Mouse (Mus musculus): ENCODE data around the gene Mbd6. TPM values are rescaled to one million over a fixed set of nuclear protein-coding genes. Genes with fewer than 3 reads are reported as not detected.

The Mbd6 gene
- polyA plus RNA-seq, 1 experiment from 2014 or later = 19.4 TPM

DNA sequence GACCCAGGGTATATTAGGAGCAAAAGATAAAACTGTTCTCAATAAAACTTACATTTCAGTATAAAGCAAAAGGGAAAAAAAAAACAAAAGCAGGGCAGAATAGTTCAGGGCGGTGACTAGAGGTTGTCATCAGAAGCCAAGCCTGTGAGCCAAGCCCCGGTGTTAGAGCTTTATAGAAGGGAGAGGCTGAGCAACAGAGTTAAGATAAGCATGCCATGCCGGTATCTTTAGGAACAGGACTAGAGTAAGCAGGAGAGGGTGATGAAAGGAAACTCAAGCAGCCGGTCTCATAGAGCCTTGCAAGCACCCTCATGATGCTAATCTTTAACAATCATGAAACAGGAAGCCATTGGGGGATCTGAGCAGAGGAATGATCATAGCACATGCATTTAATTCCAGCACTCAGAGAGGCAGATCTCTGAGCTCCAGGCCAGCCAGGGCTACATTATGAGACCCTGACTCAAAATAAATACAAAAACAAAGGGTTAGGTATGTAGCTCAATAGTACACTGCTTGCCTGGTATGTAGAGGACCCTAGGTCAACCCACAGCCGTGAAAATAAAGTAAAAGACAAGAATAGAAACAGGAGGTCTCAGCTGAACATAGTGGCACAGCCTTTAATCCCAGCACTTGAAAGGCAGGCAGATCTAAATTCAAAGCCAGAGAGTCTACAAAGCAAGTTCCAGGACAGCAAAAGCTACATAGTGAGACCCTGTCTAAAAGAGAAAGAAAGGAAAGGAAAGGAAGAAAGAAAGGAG lies 3.2 kb upstream of the Mbd6 start:
- WGBS = 22% methylated on average over 5 of the region's 5 CpGs
- peaks cover 24% of the 10 kb centered on the region; the same call in 1 of the 2 replicates for H3K4me1 ChIP-seq (ENCODE audit: insufficient read depth)
- peak overlapping the region; percentile 83 for H3K4me2 ChIP-seq
- no peak for ATAC-seq (ENCODE audit: insufficient read depth)
- DNase-seq = no peak
- H3K36me3 ChIP-seq (ENCODE audit: insufficient read depth) = peaks cover 43% of the 10 kb centered on the region
- H3K9me3 ChIP-seq (ENCODE audit: low read depth, low read length) = no peaks in the 10 kb centered on the region
- H3K9ac ChIP-seq = peak overlapping the region; percentile 76
- H3K4me3 ChIP-seq (ENCODE audit: low read depth, low read length) = peak overlapping the region; percentile 65
- peak overlapping the region; percentile 93 for H3K27ac ChIP-seq (ENCODE audit: low read depth)
- no peak for TF ChIP-seq CTCF (IDR thresholded peaks at IDR 0.05; ENCODE audit: low read depth)
- H3K27me3 ChIP-seq (ENCODE audit: insufficient read depth, low read length) = no peaks in the 10 kb centered on the region

DNA sequence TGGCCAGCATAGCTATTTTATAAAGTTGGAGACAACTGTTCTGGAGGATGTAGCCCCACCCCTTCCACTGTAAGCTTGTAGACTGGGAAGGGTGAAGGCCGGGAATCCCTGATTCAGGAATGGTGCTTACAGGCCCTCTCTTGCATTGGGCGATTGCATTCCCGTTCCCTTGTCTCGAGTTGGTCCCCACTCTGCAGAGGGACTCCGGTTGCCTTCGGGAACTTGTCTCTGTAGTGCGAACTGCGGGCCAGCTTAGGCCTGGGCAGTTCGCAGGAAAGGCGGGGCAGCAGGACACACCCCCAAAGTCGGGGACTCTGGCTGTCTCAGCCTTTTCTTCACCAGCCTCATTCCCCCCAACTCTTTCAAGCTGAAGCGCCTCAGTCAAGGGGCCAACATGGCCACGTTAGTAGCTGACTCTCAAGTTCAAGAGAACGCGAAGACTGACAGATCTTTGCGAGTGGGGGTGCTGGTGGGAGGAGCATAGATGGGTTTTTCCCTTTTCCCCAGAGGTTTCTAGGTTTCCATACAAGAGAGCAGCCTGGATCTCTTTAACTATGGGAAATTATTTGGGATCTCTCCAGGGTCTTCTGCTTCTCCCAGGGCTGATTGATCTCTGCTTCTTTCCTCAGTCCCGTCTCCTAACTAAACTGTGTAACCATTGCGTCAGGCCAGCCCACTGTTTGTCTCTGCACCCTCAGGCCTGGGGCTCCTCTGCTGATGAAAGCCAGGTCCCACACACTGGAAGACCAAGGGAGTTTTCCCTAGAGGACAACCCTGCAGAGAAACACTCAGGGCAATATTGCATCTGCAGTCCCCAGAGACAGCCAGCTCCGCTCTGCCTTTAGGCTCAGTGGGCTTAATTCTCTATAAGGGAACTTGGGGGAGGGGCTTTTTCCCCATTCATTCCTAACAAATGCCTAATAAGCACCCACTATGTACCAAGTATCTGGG lies 2.4 kb upstream of the Mbd6 start:
- H3K36me3 ChIP-seq (ENCODE audit: insufficient read depth) = peaks cover 43% of the 10 kb centered on the region
- peaks cover 30% of the 10 kb centered on the region; the same call in 1 of the 2 replicates for H3K4me1 ChIP-seq (ENCODE audit: insufficient read depth)
- no peaks in the 10 kb centered on the region for H3K27me3 ChIP-seq (ENCODE audit: insufficient read depth, low read length)
- TF ChIP-seq CTCF (IDR thresholded peaks at IDR 0.05; ENCODE audit: low read depth) = no peak
- peak overlapping the region; percentile 93 for H3K27ac ChIP-seq (ENCODE audit: low read depth)
- H3K9ac ChIP-seq = peak overlapping the region; percentile 76
- H3K4me2 ChIP-seq = peak overlapping the region; percentile 83
- peak overlapping the region; percentile 65 for H3K4me3 ChIP-seq (ENCODE audit: low read depth, low read length)
- ATAC-seq (ENCODE audit: insufficient read depth) (peak; percentile 48), DNase-seq (peak; percentile 80)
- H3K9me3 ChIP-seq (ENCODE audit: low read depth, low read length) = no peaks in the 10 kb centered on the region
- 2% methylated on average over 19 of the region's 19 CpGs for WGBS

DNA sequence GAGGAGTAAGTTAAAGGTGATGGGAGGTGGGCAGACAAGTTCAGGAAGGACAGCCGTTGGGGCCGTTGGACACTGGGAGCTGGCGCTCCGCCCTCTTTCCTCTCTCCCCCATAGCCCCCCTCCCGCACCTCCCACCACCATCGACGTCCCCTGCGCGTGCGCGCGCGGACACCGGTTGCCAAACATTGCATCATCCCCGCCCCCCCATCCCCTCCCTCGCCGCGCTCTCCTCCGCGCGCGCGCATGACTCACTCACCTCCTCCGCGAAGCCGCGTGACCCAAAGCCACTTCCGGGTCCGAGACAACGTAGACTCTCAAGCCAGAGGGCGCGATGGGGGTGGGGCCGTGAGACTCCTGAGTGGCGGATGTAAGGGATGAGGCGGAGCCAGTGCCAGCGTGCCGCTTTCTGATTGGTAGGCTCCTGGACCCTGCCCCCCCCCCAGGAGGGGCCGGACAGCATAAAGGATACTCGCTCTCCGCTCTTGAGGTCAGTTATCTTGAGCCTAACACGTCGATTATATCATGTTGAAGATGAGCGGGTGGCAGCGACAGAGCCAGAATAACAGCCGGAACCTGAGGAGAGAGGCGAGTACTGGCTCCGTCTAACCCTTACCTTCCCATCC lies 1.6 kb upstream of the Mbd6 start:
- TF ChIP-seq CTCF (IDR thresholded peaks at IDR 0.05; ENCODE audit: low read depth) = 0 out of 2 replicates have a peak, but pooled peaks have one; percentile 2
- DNase-seq (peak; percentile 100), ATAC-seq (ENCODE audit: insufficient read depth) (peak; percentile 89)
- Histone ChIP-seq H3K27me3 (ENCODE audit: insufficient read depth, low read length) (no peaks in the 10 kb centered on the region; the same call in 1 of the 2 replicates), H3K9me3 (ENCODE audit: low read depth, low read length) (no peaks in the 10 kb centered on the region), H3K9ac (peak overlapping the region; percentile 76), H3K36me3 (ENCODE audit: insufficient read depth) (peaks cover 43% of the 10 kb centered on the region), H3K4me1 (ENCODE audit: insufficient read depth) (peaks cover 30% of the 10 kb centered on the region; the same call in 1 of the 2 replicates), H3K4me3 (ENCODE audit: low read depth, low read length) (peak overlapping the region; percentile 65), H3K4me2 (peak overlapping the region; percentile 83), H3K27ac (ENCODE audit: low read depth) (peak overlapping the region; percentile 99)
- WGBS = 2% methylated on average over 47 of the region's 47 CpGs

DNA sequence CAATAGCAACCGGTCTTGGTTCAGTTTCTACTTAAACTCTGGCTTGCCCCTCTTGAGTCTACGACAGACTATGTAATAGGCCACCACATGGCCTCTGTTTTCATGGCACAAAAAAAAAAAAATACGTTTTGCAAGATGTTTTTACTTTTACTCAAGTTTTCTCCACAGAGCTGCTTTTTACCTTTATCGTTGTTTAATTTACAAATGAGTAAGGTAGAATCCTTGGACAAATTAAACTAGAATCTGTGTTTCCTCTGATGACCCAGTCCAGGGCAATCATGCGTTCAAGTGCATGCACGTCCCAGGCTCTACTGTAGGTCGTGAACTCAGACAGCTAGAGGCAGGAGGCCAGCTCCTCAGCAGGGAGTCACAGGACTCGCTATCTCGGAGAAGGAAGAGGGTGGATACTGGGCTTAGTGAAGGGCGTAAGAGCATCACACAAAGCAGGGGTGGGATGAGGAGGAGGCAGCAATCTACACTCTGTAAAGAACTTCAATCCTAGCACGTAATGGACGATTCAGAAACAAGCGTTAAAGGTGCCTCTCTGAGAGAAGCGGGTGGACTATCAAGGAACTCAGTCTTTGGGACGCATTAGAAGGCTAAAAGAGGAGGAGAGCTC lies 864 bp upstream of the Mbd6 start:
- Histone ChIP-seq H3K4me2 (peak overlapping the region; percentile 83), H3K9me3 (ENCODE audit: low read depth, low read length) (no peaks in the 10 kb centered on the region), H3K27me3 (ENCODE audit: insufficient read depth, low read length) (no peaks in the 10 kb centered on the region; the same call in 1 of the 2 replicates), H3K27ac (ENCODE audit: low read depth) (peak overlapping the region; percentile 99), H3K4me1 (ENCODE audit: insufficient read depth) (peaks cover 30% of the 10 kb centered on the region; the same call in 1 of the 2 replicates), H3K4me3 (ENCODE audit: low read depth, low read length) (peak overlapping the region; percentile 65), H3K9ac (peak overlapping the region; percentile 71), H3K36me3 (ENCODE audit: insufficient read depth) (peaks cover 43% of the 10 kb centered on the region)
- 1% methylated on average over 15 of the region's 15 CpGs for WGBS
- peak; percentile 63 for DNase-seq
- TF ChIP-seq CTCF (IDR thresholded peaks at IDR 0.05; ENCODE audit: low read depth) = no peak
- peak; percentile 9; the same call in 1 of the 2 replicates for ATAC-seq (ENCODE audit: insufficient read depth)

DNA sequence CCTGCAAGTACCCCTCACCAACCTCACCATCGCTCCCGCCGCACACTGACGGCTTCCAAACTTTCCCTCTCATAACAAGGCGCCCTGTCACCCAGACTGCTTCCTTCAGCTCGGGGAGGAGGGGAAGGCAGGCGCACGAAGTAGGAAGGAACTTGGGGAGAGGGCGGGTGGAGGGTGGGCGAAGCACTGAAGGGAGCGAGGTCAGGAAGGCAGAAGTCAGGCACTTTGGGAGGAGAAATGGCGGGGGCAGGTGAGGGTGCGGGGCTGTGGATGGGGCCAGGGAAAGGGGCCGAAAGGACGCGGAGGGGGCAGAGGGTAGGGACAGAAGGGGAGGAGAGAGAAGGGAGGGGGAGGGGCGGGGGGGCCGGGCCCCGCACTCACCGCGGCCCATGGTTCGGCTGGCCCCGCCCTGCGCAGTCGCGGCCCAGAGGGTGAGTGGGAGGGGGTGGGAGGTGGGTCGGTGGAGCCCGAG lies 454 bp downstream of the Mbd6 start:
- DNase-seq (peak; percentile 74), ATAC-seq (ENCODE audit: insufficient read depth) (peak; percentile 17)
- no peak for TF ChIP-seq CTCF (IDR thresholded peaks at IDR 0.05; ENCODE audit: low read depth)
- peak overlapping the region; percentile 71 for H3K9ac ChIP-seq
- WGBS = 0% methylated on average over 25 of the region's 28 CpGs
- peaks cover 30% of the 10 kb centered on the region; the same call in 1 of the 2 replicates for H3K4me1 ChIP-seq (ENCODE audit: insufficient read depth)
- peak overlapping the region; percentile 83 for H3K4me2 ChIP-seq
- H3K9me3 ChIP-seq (ENCODE audit: low read depth, low read length) = no peaks in the 10 kb centered on the region
- peaks cover 43% of the 10 kb centered on the region for H3K36me3 ChIP-seq (ENCODE audit: insufficient read depth)
- H3K27me3 ChIP-seq (ENCODE audit: insufficient read depth, low read length) = no peaks in the 10 kb centered on the region; the same call in 1 of the 2 replicates
- H3K4me3 ChIP-seq (ENCODE audit: low read depth, low read length) = peak overlapping the region; percentile 65
- peak overlapping the region; percentile 99 for H3K27ac ChIP-seq (ENCODE audit: low read depth)

DNA sequence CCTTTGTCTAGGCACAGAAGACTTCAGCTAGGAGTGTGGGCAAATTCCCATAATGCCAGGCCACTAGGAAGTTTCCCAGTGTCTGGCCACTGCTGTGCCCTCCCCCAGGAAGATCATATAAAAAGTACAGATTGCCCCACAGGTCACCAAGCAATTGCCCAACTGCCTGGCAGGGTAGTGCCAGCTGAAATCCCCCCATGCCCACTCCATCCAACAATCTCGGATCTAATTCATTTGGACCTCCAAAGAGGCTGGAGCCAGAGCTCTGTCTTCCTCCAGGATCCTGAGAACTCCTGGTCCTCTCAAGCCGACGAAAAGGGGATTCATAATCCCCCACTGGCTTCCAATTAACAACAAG lies 903 bp downstream of the Mbd6 start:
- Histone ChIP-seq H3K9ac (peak overlapping the region; percentile 71), H3K4me3 (ENCODE audit: low read depth, low read length) (peak overlapping the region; percentile 65), H3K36me3 (ENCODE audit: insufficient read depth) (peaks cover 46% of the 10 kb centered on the region), H3K27ac (ENCODE audit: low read depth) (peak overlapping the region; percentile 99), H3K27me3 (ENCODE audit: insufficient read depth, low read length) (no peaks in the 10 kb centered on the region; the same call in 1 of the 2 replicates), H3K4me2 (peak overlapping the region; percentile 83), H3K9me3 (ENCODE audit: low read depth, low read length) (no peaks in the 10 kb centered on the region), H3K4me1 (ENCODE audit: insufficient read depth) (peaks cover 30% of the 10 kb centered on the region; the same call in 1 of the 2 replicates)
- ATAC-seq (ENCODE audit: insufficient read depth) (no peak), DNase-seq (no peak)
- WGBS = 0% methylated on average over 3 of the region's 3 CpGs
- no peak for TF ChIP-seq CTCF (IDR thresholded peaks at IDR 0.05; ENCODE audit: low read depth)
